Mouse (Mus musculus): Measurements from ENCODE around the gene Eif3k. TPM values are rescaled to one million over a fixed set of nuclear protein-coding genes. Genes with fewer than 3 reads are reported as not detected.

The Eif3k gene
- polyA plus RNA-seq, 1 experiment from 2014 or later = 356 TPM

GRCm38 (mm10) chr7:29014984-29015383, 33.3 kb upstream of the Eif3k start:
- H3K4me3 ChIP-seq = no peak overlapping the region
- ATAC-seq = no peak
- H3K36me3 ChIP-seq (ENCODE audit: poor library complexity, severe bottlenecking) = no peaks in the 10 kb centered on the region
- peaks cover 6% of the 10 kb centered on the region; the same call in 1 of the 2 replicates for H3K9me3 ChIP-seq (replicated peaks)
- H3K4me2 ChIP-seq = no peak overlapping the region
- WGBS = 94% methylated on average over 1 of the region's 1 CpGs
- peaks cover 28% of the 10 kb centered on the region for H3K27me3 ChIP-seq
- H3K27ac ChIP-seq = no peak overlapping the region
- no peak overlapping the region for H3K9ac ChIP-seq
- peaks cover 8% of the 10 kb centered on the region for H3K4me1 ChIP-seq

GRCm38 (mm10) chr7:29008714-29009113, 27.1 kb upstream of the Eif3k start:
- Histone ChIP-seq H3K9me3 (replicated peaks) (no peaks in the 10 kb centered on the region), H3K4me2 (no peak overlapping the region), H3K27me3 (no peaks in the 10 kb centered on the region), H3K36me3 (ENCODE audit: poor library complexity, severe bottlenecking) (no peaks in the 10 kb centered on the region), H3K4me1 (no peaks in the 10 kb centered on the region), H3K9ac (no peak overlapping the region), H3K4me3 (no peak overlapping the region), H3K27ac (no peak overlapping the region)
- WGBS = 86% methylated on average over 9 of the region's 9 CpGs
- no peak for ATAC-seq

- H3K9ac ChIP-seq = no peak overlapping the region
- WGBS = 95% methylated on average over 10 of the region's 10 CpGs
- H3K27ac ChIP-seq = no peak overlapping the region
- no peak overlapping the region for H3K4me3 ChIP-seq
- H3K36me3 ChIP-seq (ENCODE audit: poor library complexity, severe bottlenecking) = no peaks in the 10 kb centered on the region
- H3K9me3 ChIP-seq (replicated peaks) = no peaks in the 10 kb centered on the region
- H3K4me1 ChIP-seq = no peaks in the 10 kb centered on the region
- H3K27me3 ChIP-seq = no peaks in the 10 kb centered on the region
- H3K4me2 ChIP-seq = no peak overlapping the region
- no peak for ATAC-seq
Observed at GRCm38 (mm10) chr7:29008171-29008570, 26.5 kb upstream of the Eif3k start.

- Histone ChIP-seq H3K4me3 (no peak overlapping the region), H3K9me3 (replicated peaks) (no peaks in the 10 kb centered on the region), H3K27me3 (0 out of 2 replicates have a peak, but pooled peaks cover under 1% of the 10 kb centered on the region), H3K36me3 (ENCODE audit: poor library complexity, severe bottlenecking) (no peaks in the 10 kb centered on the region), H3K9ac (no peak overlapping the region), H3K27ac (no peak overlapping the region), H3K4me2 (no peak overlapping the region), H3K4me1 (no peaks in the 10 kb centered on the region)
- ATAC-seq = no peak
- 82% methylated on average over 9 of the region's 9 CpGs for WGBS
Observed at GRCm38 (mm10) chr7:29007224-29008101, 25.8 kb upstream of the Eif3k start.

- WGBS = 7% methylated on average over 43 of the region's 43 CpGs
- peak overlapping the region; percentile 48 for H3K4me3 ChIP-seq
- H3K9ac ChIP-seq = peak overlapping the region; percentile 68
- H3K9me3 ChIP-seq (replicated peaks) = no peaks in the 10 kb centered on the region
- ATAC-seq = peak; percentile 72
- peaks cover 18% of the 10 kb centered on the region; the same call in 1 of the 2 replicates for H3K27me3 ChIP-seq
- H3K4me1 ChIP-seq = peaks cover 10% of the 10 kb centered on the region; the same call in 1 of the 2 replicates
- peak overlapping the region; percentile 85 for H3K4me2 ChIP-seq
- 0 out of 2 replicates have a peak overlapping the region, but pooled peaks have one; percentile 14 for H3K27ac ChIP-seq
- H3K36me3 ChIP-seq (ENCODE audit: poor library complexity, severe bottlenecking) = no peaks in the 10 kb centered on the region
Observed at GRCm38 (mm10) chr7:29000651-29001605, 19.3 kb upstream of the Eif3k start.

GRCm38 (mm10) chr7:28993402-28993801, 11.7 kb upstream of the Eif3k start:
- Histone ChIP-seq H3K4me2 (no peak overlapping the region), H3K9me3 (replicated peaks) (no peaks in the 10 kb centered on the region), H3K27me3 (no peaks in the 10 kb centered on the region), H3K4me1 (no peaks in the 10 kb centered on the region), H3K27ac (no peak overlapping the region), H3K4me3 (no peak overlapping the region), H3K9ac (no peak overlapping the region), H3K36me3 (ENCODE audit: poor library complexity, severe bottlenecking) (no peaks in the 10 kb centered on the region)
- 84% methylated on average over 3 of the region's 3 CpGs for WGBS
- ATAC-seq = no peak

GRCm38 (mm10) chr7:28992997-28993396, 11.3 kb upstream of the Eif3k start:
- Histone ChIP-seq H3K4me3 (no peak overlapping the region), H3K27ac (no peak overlapping the region), H3K4me1 (no peaks in the 10 kb centered on the region), H3K9ac (no peak overlapping the region), H3K4me2 (no peak overlapping the region), H3K9me3 (replicated peaks) (no peaks in the 10 kb centered on the region), H3K36me3 (ENCODE audit: poor library complexity, severe bottlenecking) (no peaks in the 10 kb centered on the region), H3K27me3 (no peaks in the 10 kb centered on the region)
- no peak for ATAC-seq
- WGBS = 92% methylated on average over 3 of the region's 3 CpGs

- Histone ChIP-seq H3K36me3 (ENCODE audit: poor library complexity, severe bottlenecking) (no peaks in the 10 kb centered on the region), H3K4me2 (no peak overlapping the region), H3K9ac (no peak overlapping the region), H3K4me1 (no peaks in the 10 kb centered on the region), H3K4me3 (no peak overlapping the region), H3K9me3 (replicated peaks) (no peaks in the 10 kb centered on the region), H3K27ac (no peak overlapping the region), H3K27me3 (no peaks in the 10 kb centered on the region)
- WGBS = 70% methylated on average over 5 of the region's 5 CpGs
- no peak for ATAC-seq
Observed at GRCm38 (mm10) chr7:28991616-28992015, 10.0 kb upstream of the Eif3k start.

GRCm38 (mm10) chr7:28990766-28991273, 9.2 kb upstream of the Eif3k start:
- no peak for ATAC-seq
- 59% methylated on average over 13 of the region's 14 CpGs for WGBS
- H3K27ac ChIP-seq = no peak overlapping the region
- no peaks in the 10 kb centered on the region for H3K27me3 ChIP-seq
- no peak overlapping the region for H3K4me2 ChIP-seq
- no peak overlapping the region for H3K9ac ChIP-seq
- no peaks in the 10 kb centered on the region for H3K9me3 ChIP-seq (replicated peaks)
- H3K36me3 ChIP-seq (ENCODE audit: poor library complexity, severe bottlenecking) = no peaks in the 10 kb centered on the region
- no peak overlapping the region for H3K4me3 ChIP-seq
- H3K4me1 ChIP-seq = no peaks in the 10 kb centered on the region

GRCm38 (mm10) chr7:28985207-28985606, 3.5 kb upstream of the Eif3k start:
- WGBS = 87% methylated on average over 7 of the region's 7 CpGs
- no peak for ATAC-seq

GRCm38 (mm10) chr7:28984452-28984851, 2.8 kb upstream of the Eif3k start:
- no peak overlapping the region for H3K27ac ChIP-seq
- WGBS = 94% methylated on average over 1 of the region's 1 CpGs
- H3K9ac ChIP-seq = no peak overlapping the region
- no peak overlapping the region for H3K4me3 ChIP-seq
- no peaks in the 10 kb centered on the region for H3K27me3 ChIP-seq
- peaks cover under 1% of the 10 kb centered on the region for H3K36me3 ChIP-seq (ENCODE audit: poor library complexity, severe bottlenecking)
- no peak overlapping the region for H3K4me2 ChIP-seq
- no peaks in the 10 kb centered on the region for H3K9me3 ChIP-seq (replicated peaks)
- peaks cover 22% of the 10 kb centered on the region for H3K4me1 ChIP-seq
- ATAC-seq = no peak

More at GRCm38 (mm10) chr7:28985207-28985606, 3.5 kb upstream of the Eif3k start:
- no peak overlapping the region for H3K4me3 ChIP-seq
- no peak overlapping the region for H3K4me2 ChIP-seq
- H3K9ac ChIP-seq = no peak overlapping the region
- H3K27me3 ChIP-seq = no peaks in the 10 kb centered on the region
- H3K36me3 ChIP-seq (ENCODE audit: poor library complexity, severe bottlenecking) = no peaks in the 10 kb centered on the region
- H3K9me3 ChIP-seq (replicated peaks) = no peaks in the 10 kb centered on the region
- H3K27ac ChIP-seq = no peak overlapping the region
- peaks cover 22% of the 10 kb centered on the region for H3K4me1 ChIP-seq

- Histone ChIP-seq H3K27ac (no peak overlapping the region), H3K9me3 (replicated peaks) (no peaks in the 10 kb centered on the region), H3K4me1 (peaks cover 22% of the 10 kb centered on the region), H3K4me3 (no peak overlapping the region), H3K4me2 (no peak overlapping the region), H3K36me3 (ENCODE audit: poor library complexity, severe bottlenecking) (peaks cover 7% of the 10 kb centered on the region), H3K9ac (no peak overlapping the region; the same call in 1 of the 2 replicates), H3K27me3 (no peaks in the 10 kb centered on the region)
- ATAC-seq = no peak
- WGBS = 68% methylated on average over 4 of the region's 4 CpGs
Observed at GRCm38 (mm10) chr7:28983849-28984248, 2.2 kb upstream of the Eif3k start.
